Mouse (Mus musculus): ENCODE measurements around the gene Commd1. TPM values are rescaled to one million over a fixed set of nuclear protein-coding genes. Genes with fewer than 3 reads are reported as not detected.

Gene Commd1
- polyA plus RNA-seq, 2 experiments = 89.7 to 372 TPM

DNA sequence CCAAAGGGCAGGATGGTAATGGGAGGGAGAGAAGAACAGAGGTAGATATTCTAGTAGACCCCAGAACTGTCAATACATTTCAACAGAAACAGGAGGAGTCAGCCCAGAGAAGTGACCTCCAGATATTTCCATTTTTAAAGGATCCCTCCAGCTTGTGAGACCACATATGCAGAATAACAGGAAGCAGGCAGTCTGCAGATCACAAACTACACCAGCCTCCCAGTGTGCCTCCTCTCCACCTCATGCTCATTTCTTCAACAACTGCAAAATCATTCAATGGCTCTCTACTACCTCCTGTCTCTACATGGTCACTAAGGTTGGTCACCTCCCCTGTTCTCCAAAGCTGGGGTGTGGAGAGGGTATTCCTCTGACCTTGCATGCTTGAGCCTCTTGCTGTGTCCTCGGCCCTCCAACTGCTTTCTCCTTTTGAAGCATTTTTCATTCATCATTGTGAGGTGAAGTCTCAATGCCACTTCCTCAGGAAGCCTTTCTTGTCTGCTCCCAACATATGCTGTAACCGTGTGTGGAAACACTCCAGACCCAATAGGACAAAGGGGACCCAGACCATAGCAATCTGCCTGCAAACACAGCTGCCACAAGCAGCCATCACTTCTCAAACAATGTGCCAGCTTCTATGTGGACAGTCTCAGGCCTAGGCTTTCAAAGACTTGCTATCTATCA lies 128.6 kb downstream of the Commd1 start:
- Histone ChIP-seq H3K4me2 (replicated peaks; ENCODE audit: low read depth, low read length, severe bottlenecking) (no peak overlapping the region), H3K27ac (replicated peaks; ENCODE audit: low read depth, low read length) (no peak overlapping the region), H3K4me1 (ENCODE audit: control insufficient read depth, insufficient read depth, low read length) (peaks cover 16% of the 10 kb centered on the region), H3K9ac (ENCODE audit: low read depth, low read length, severe bottlenecking) (no peak overlapping the region), H3K36me3 (ENCODE audit: control insufficient read depth, insufficient read depth, low read length) (no peaks in the 10 kb centered on the region), H3K9me3 (ENCODE audit: control insufficient read depth, low read length) (no peaks in the 10 kb centered on the region), H3K27me3 (ENCODE audit: control insufficient read depth, insufficient read depth, low read length) (peaks cover 22% of the 10 kb centered on the region), H3K4me3 (replicated peaks; ENCODE audit: low read length) (no peak overlapping the region)
- TF ChIP-seq POLR2A (IDR thresholded peaks at IDR 0.05; ENCODE audit: borderline replicate concordance, extremely low read depth, insufficient read depth, insufficient read length) = no peak
- ATAC-seq (ENCODE audit: low FRiP score, low read depth) (no peak), DNase-seq (ENCODE audit: low spot score) (no peak)
- 72% methylated on average over 2 of the region's 2 CpGs for WGBS

DNA sequence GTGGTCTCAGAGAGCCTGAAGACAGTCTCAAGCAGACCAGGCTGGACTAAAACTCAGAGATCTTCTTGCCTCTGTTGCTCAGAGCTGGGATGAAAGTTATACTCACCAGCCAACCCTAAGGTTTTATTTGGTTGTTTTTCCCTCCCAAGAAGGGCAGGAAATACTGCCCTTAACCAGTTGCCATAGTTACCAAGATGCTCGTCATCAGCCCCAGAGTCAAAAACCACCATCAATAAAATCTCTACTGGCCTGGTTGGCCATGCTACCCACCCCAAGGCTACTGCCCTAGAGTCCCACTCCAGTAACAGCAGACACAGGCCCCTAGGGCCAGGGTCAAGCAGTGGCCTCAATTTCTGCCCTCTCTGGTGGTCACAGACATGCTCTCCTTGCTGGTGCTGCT lies 129.7 kb downstream of the Commd1 start:
- Histone ChIP-seq H3K4me3 (replicated peaks; ENCODE audit: low read length) (no peak overlapping the region), H3K27me3 (ENCODE audit: control insufficient read depth, insufficient read depth, low read length) (peaks cover 12% of the 10 kb centered on the region; the same call in 1 of the 2 replicates), H3K27ac (replicated peaks; ENCODE audit: low read depth, low read length) (no peak overlapping the region), H3K4me1 (ENCODE audit: control insufficient read depth, insufficient read depth, low read length) (peaks cover 7% of the 10 kb centered on the region; the same call in 1 of the 2 replicates), H3K4me2 (replicated peaks; ENCODE audit: low read depth, low read length, severe bottlenecking) (no peak overlapping the region), H3K36me3 (ENCODE audit: control insufficient read depth, insufficient read depth, low read length) (no peaks in the 10 kb centered on the region), H3K9ac (ENCODE audit: low read depth, low read length, severe bottlenecking) (no peak overlapping the region), H3K9me3 (ENCODE audit: control insufficient read depth, low read length) (no peaks in the 10 kb centered on the region)
- DNase-seq (ENCODE audit: low spot score) (no peak), ATAC-seq (ENCODE audit: low FRiP score, low read depth) (no peak)
- TF ChIP-seq POLR2A (IDR thresholded peaks at IDR 0.05; ENCODE audit: borderline replicate concordance, extremely low read depth, insufficient read depth, insufficient read length) = no peak
- 33% methylated on average over 1 of the region's 1 CpGs for WGBS

DNA sequence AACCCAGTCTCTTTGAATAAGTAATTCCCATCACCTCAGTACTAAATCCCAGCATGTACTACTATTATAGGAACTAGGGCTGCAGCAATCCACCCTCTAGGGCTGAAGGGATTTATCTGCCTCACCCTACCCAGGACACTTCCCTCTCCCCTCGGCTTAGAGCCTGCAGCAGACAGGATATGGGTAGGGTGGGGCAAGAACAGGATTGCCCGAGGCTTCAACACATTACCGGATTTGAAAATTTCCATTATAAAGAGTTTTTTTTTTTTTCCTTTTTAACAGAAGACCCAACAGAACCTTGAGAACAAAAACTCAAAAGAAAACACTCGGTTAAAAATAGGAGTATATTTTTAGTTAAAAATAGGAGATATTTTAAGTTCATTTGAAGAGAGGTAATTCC lies 130.8 kb downstream of the Commd1 start:
- ATAC-seq (ENCODE audit: low FRiP score, low read depth) (no peak), DNase-seq (ENCODE audit: low spot score) (no peak)
- Histone ChIP-seq H3K36me3 (ENCODE audit: control insufficient read depth, insufficient read depth, low read length) (no peaks in the 10 kb centered on the region), H3K4me3 (replicated peaks; ENCODE audit: low read length) (no peak overlapping the region), H3K9ac (ENCODE audit: low read depth, low read length, severe bottlenecking) (no peak overlapping the region), H3K27ac (replicated peaks; ENCODE audit: low read depth, low read length) (no peak overlapping the region), H3K27me3 (ENCODE audit: control insufficient read depth, insufficient read depth, low read length) (0 out of 2 replicates have a peak, but pooled peaks cover 1% of the 10 kb centered on the region), H3K4me1 (ENCODE audit: control insufficient read depth, insufficient read depth, low read length) (peaks cover 7% of the 10 kb centered on the region; the same call in 1 of the 2 replicates), H3K4me2 (replicated peaks; ENCODE audit: low read depth, low read length, severe bottlenecking) (no peak overlapping the region), H3K9me3 (ENCODE audit: control insufficient read depth, low read length) (no peaks in the 10 kb centered on the region)
- WGBS = 39% methylated on average over 4 of the region's 4 CpGs
- TF ChIP-seq POLR2A (IDR thresholded peaks at IDR 0.05; ENCODE audit: borderline replicate concordance, extremely low read depth, insufficient read depth, insufficient read length) = no peak

DNA sequence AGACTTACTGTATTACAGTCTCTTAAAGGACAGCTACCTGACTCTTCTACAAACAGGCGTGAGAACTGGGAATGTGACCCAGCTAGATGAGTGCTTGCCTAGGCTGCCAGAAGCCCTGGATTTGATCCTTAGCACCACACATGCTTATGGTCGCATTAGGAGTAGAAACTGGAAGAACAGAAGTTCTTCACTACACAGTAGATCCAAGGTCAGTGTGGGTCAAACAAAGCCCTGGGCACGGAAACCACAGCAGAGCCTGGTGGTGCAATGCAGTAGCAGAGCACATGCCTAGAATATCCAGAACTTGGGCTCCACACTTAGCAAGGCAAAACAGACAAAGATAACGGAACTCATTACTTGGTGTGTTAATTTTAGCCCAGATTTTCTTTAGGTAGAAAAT lies 132.1 kb downstream of the Commd1 start:
- H3K4me2 ChIP-seq (replicated peaks; ENCODE audit: low read depth, low read length, severe bottlenecking) = no peak overlapping the region

DNA sequence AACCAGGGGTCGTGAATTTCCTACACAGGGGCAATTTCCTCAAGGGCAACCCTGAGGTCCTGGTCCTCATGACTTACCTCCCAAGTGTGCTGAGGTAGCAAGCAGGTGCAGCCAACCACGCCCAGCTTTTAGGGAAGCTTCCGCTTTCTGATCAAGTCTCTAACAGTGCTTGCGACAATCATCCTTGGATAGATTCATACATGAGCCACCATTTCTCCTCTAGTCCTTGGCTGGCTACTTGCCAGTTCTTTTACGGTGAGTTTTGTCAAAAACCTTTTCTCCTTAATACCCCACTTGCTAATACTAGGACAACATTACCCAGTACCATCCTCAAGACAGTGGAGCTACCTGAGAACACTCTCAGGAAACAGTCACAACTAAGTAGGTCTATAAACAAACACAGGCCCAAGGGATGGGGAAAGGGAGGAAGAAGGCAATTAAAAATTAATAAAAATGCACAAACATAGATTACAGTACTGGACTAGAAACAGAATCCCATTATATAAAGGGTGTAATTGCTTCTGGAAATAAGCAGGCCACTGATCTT lies 133.5 kb downstream of the Commd1 start:
- Histone ChIP-seq H3K27ac (replicated peaks; ENCODE audit: low read depth, low read length) (no peak overlapping the region), H3K27me3 (ENCODE audit: control insufficient read depth, insufficient read depth, low read length) (no peaks in the 10 kb centered on the region), H3K36me3 (ENCODE audit: control insufficient read depth, insufficient read depth, low read length) (no peaks in the 10 kb centered on the region), H3K9me3 (ENCODE audit: control insufficient read depth, low read length) (no peaks in the 10 kb centered on the region), H3K4me3 (replicated peaks; ENCODE audit: low read length) (no peak overlapping the region), H3K9ac (ENCODE audit: low read depth, low read length, severe bottlenecking) (no peak overlapping the region), H3K4me2 (replicated peaks; ENCODE audit: low read depth, low read length, severe bottlenecking) (no peak overlapping the region), H3K4me1 (ENCODE audit: control insufficient read depth, insufficient read depth, low read length) (peaks cover 7% of the 10 kb centered on the region; the same call in 1 of the 2 replicates)
- 75% methylated on average over 5 of the region's 5 CpGs for WGBS
- TF ChIP-seq POLR2A (IDR thresholded peaks at IDR 0.05; ENCODE audit: borderline replicate concordance, extremely low read depth, insufficient read depth, insufficient read length) = no peak
- no peak for DNase-seq (ENCODE audit: low spot score)
- no peak for ATAC-seq (ENCODE audit: low FRiP score, low read depth)

More for the DNA sequence above, 132.1 kb downstream of the Commd1 start:
- DNase-seq (ENCODE audit: low spot score) (no peak), ATAC-seq (ENCODE audit: low FRiP score, low read depth) (no peak)
- Histone ChIP-seq H3K36me3 (ENCODE audit: control insufficient read depth, insufficient read depth, low read length) (no peaks in the 10 kb centered on the region), H3K4me1 (ENCODE audit: control insufficient read depth, insufficient read depth, low read length) (peaks cover 7% of the 10 kb centered on the region; the same call in 1 of the 2 replicates), H3K9ac (ENCODE audit: low read depth, low read length, severe bottlenecking) (no peak overlapping the region), H3K4me3 (replicated peaks; ENCODE audit: low read length) (no peak overlapping the region), H3K9me3 (ENCODE audit: control insufficient read depth, low read length) (no peaks in the 10 kb centered on the region), H3K27me3 (ENCODE audit: control insufficient read depth, insufficient read depth, low read length) (no peaks in the 10 kb centered on the region), H3K27ac (replicated peaks; ENCODE audit: low read depth, low read length) (no peak overlapping the region)
- TF ChIP-seq POLR2A (IDR thresholded peaks at IDR 0.05; ENCODE audit: borderline replicate concordance, extremely low read depth, insufficient read depth, insufficient read length) = no peak
- WGBS = 83% methylated on average over 4 of the region's 4 CpGs

Data from limb, embryonic 14.5 days (tissue).